Mouse (Mus musculus): Measurements from ENCODE around the gene Nfrkb. TPM values are rescaled to one million over a fixed set of nuclear protein-coding genes. Genes with fewer than 3 reads are reported as not detected.
A peak's percentile ranks its signal among the peaks of the same experiment; 100 is the strongest.

The Nfrkb gene
- polyA plus RNA-seq, 1 experiment from 2014 or later: 28.2 TPM

- Histone ChIP-seq H3K36me3 (no peaks in the 10 kb centered on the region), H3K4me1 (peaks cover 4% of the 10 kb centered on the region; the same call in 1 of the 2 replicates), H3K9me3 (replicated peaks) (no peaks in the 10 kb centered on the region), H3K4me2 (replicated peaks) (no peak overlapping the region), H3K9ac (no peak overlapping the region), H3K4me3 (no peak overlapping the region), H3K27me3 (peaks cover 38% of the 10 kb centered on the region), H3K27ac (no peak overlapping the region)
- ATAC-seq (ENCODE audit: low FRiP score): no peak
- WGBS: 53% methylated on average over 9 of the region's 9 CpGs
Measured at GRCm38 (mm10) chr9:31463190-31463589, 77.2 kb downstream of the Nfrkb start.

DNA sequence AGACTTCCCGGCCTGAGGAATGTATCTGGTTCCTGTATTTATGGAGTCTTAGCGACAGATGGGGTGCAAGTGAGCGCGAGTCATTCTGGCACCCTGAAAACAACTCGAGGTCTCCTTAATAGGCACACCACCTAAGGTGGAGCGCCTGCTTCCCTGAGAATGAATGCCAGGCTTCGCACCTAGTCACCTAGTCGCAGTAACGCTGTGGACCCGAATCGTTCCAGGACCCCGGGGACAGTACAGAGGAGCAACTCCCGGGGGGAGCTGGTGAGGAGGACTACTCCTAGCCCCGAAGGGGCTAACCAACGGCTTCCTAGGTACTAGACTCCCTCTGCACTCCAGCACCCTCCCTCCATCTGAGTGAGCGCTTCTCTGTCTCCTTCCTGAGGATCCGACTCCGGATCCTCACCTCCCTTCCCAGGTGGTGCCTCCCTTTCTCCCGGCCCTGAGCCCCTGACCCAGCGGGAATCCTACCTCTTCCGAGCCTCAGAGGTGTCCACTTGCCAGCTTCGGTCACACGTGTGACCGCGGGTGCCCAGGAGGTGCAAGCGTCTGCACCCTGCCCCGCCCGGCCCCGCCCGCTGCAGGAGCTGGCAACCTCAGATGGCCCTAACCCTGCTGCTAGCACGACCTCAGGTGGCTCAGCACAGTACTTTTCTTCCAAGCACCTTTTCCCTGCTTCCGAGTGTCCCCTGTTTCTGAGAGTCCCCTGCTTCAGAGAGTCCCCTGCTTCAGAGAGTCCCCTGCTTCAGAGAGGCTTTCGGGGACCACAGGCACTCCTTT is 77.9 kb downstream of the Nfrkb start, which contains the start of gene Tmem45b:
Gene Tmem45b (minus strand): TSS at position 771 of the 783 bp plus-strand sequence.
- peaks cover 4% of the 10 kb centered on the region; the same call in 1 of the 2 replicates for H3K4me1 ChIP-seq
- H3K27ac ChIP-seq: no peak within 1 kb of the TSS
- no peak within 1 kb of the TSS; the same call in 1 of the 2 replicates for H3K9ac ChIP-seq
- 8% methylated on average over 33 of the region's 33 CpGs for WGBS
- peaks cover 38% of the 10 kb centered on the region for H3K27me3 ChIP-seq
- ATAC-seq (ENCODE audit: low FRiP score): no peak
- peak within 1 kb of the TSS; percentile 9; the same call in 1 of the 2 replicates for H3K4me3 ChIP-seq
- peak within 1 kb of the TSS; percentile 35 for H3K4me2 ChIP-seq (replicated peaks)
- H3K9me3 ChIP-seq (replicated peaks): no peaks in the 10 kb centered on the region
- no peaks in the 10 kb centered on the region for H3K36me3 ChIP-seq

Other genes with a start within 250 kb of the Nfrkb start
- 289 and 297 TPM in 2 replicates for gene Aplp2, start 174.4 kb upstream of the Nfrkb start, polyA plus RNA-seq (2016; fragmentation: Nextera tagmentation; extraction: Ambion mirVana)
- gene Prdm10, start 105.7 kb upstream of the Nfrkb start, polyA plus RNA-seq (2016; fragmentation: Nextera tagmentation; extraction: Ambion mirVana): 8.7 and 9.1 TPM in 2 replicates
- gene Tmem45b, start 78.3 kb downstream of the Nfrkb start, polyA plus RNA-seq (2016; fragmentation: Nextera tagmentation; extraction: Ambion mirVana): 0.18 and 0.20 TPM in 2 replicates

All from hindbrain, embryonic 12.5 days (tissue).